Mouse (Mus musculus) spleen, adult 12 weeks (tissue): ENCODE results near the gene Cntfr.

ENCODE experiments used
- DNase-seq: peaks from one replicate; pipeline ENCODE4 v3.0.0; 2022; ENCODE audit warnings: low spot score

Cntfr gene

GRCm38 (mm10) chr4:41696930-41697841, at the start of gene Cntfr:
TSS of gene Cntfr (minus strand) at chr4:41697089.
- DNase-seq: peak; percentile 48

GRCm38 (mm10) chr4:41745021-41745420, 48.1 kb upstream of the Cntfr start:
- DNase-seq: no peak

GRCm38 (mm10) chr4:41744131-41744530, 47.2 kb upstream of the Cntfr start:
- no peak for DNase-seq

GRCm38 (mm10) chr4:41741158-41741560, 44.3 kb upstream of the Cntfr start:
- peak; percentile 86 for DNase-seq

- no peak for DNase-seq
These were observed 43.7 kb upstream of the Cntfr start for GRCm38 (mm10) chr4:41740380-41741157.

- DNase-seq: no peak
These were observed 42.4 kb upstream of the Cntfr start for GRCm38 (mm10) chr4:41739260-41739659.

- no peak for DNase-seq
These were observed 41.3 kb upstream of the Cntfr start for GRCm38 (mm10) chr4:41738256-41738603.

- peak; percentile 56 for DNase-seq
These were observed 40.8 kb upstream of the Cntfr start for GRCm38 (mm10) chr4:41737602-41738255.

GRCm38 (mm10) chr4:41731052-41731765, 34.3 kb upstream of the Cntfr start, which contains the start of gene Arid3c:
TSS of gene Arid3c (minus strand) at chr4:41731142.
- no peak for DNase-seq

GRCm38 (mm10) chr4:41726826-41727621, 30.1 kb upstream of the Cntfr start:
- no peak for DNase-seq

- DNase-seq: peak; percentile 73
These were observed 26.0 kb upstream of the Cntfr start, which contains the start of gene Dctn3 for GRCm38 (mm10) chr4:41722918-41723351. TSS of gene Dctn3 (minus strand) at chr4:41723170.

- DNase-seq: no peak
These were observed 19.9 kb upstream of the Cntfr start for GRCm38 (mm10) chr4:41716834-41717233.

GRCm38 (mm10) chr4:41715596-41715995, 18.7 kb upstream of the Cntfr start:
- no peak for DNase-seq

GRCm38 (mm10) chr4:41715082-41715481, 18.2 kb upstream of the Cntfr start:
- no peak for DNase-seq

GRCm38 (mm10) chr4:41714276-41714675, 17.4 kb upstream of the Cntfr start:
- peak; percentile 40 for DNase-seq

GRCm38 (mm10) chr4:41713197-41714067, 16.5 kb upstream of the Cntfr start, which contains the start of gene Rpp25l:
TSS of gene Rpp25l (minus strand) at chr4:41713534.
- DNase-seq: peak; percentile 86

- no peak for DNase-seq
These were observed 15.7 kb upstream of the Cntfr start for GRCm38 (mm10) chr4:41712421-41713196.

- DNase-seq: no peak
These were observed 15.0 kb upstream of the Cntfr start for GRCm38 (mm10) chr4:41711705-41712375.
